Mouse (Mus musculus) colon, adult 2 months (tissue): ENCODE data around the gene Rilp. TPM values are rescaled to one million over a fixed set of nuclear protein-coding genes. Genes with fewer than 3 reads are reported as not detected.

Experiments
- polyA plus RNA-seq: library from polyadenylated mRNA; depleted of rRNA; stranded (reverse); fragments of >200 nt; gene quantifications from 2 replicates; pipeline ENCODE4 v1.2.3, GENCODE M21; 2012; rRNA removed

Gene Rilp
- 12.3 and 13.1 TPM in 2 replicates for polyA plus RNA-seq

DNA sequence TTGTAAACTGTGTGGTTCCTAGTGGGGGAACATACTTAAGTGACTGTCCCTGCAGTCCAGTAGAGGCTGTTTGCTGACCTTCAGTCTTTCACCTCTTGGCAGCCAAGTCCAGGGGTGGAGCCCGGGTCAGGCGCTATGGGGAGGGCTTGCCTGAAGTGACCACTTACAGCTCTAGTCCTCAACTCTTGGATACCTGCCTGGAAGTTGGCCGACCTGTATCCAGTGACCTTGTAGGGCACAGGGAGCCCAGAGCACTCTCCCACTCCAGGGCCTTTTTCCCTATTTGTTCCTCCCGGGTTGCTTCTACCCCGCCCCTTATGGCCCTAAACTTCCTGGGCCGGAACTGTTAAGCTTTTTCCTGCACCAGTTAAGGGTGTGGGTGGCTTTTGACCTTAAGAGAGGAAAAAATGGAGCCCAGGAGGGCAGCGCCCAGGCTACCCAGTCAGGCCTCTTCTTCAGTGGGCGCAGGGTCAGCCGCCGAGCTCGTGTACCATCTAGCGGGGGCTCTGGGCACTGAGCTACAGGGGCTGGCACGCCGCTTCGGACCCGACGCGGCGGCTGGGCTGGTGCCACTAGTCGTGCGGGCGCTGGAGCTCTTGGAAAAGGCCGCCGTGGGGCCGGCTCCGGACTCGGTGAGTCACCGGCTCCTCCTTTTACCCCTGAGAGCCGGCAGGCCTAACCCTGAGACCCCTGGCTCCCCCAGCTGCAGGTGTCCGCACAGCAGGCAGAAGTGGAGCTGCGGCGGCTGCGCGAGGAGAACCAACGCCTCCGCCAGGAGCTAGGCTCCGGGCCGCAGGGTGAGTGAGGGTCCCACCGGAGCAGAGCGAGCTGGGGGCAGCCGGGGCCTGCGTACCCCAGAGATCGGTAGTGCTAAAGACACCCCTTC is at the start of gene Rilp:
Rilp (plus strand) TSS at position 354 of the 886 bp plus-strand sequence.

DNA sequence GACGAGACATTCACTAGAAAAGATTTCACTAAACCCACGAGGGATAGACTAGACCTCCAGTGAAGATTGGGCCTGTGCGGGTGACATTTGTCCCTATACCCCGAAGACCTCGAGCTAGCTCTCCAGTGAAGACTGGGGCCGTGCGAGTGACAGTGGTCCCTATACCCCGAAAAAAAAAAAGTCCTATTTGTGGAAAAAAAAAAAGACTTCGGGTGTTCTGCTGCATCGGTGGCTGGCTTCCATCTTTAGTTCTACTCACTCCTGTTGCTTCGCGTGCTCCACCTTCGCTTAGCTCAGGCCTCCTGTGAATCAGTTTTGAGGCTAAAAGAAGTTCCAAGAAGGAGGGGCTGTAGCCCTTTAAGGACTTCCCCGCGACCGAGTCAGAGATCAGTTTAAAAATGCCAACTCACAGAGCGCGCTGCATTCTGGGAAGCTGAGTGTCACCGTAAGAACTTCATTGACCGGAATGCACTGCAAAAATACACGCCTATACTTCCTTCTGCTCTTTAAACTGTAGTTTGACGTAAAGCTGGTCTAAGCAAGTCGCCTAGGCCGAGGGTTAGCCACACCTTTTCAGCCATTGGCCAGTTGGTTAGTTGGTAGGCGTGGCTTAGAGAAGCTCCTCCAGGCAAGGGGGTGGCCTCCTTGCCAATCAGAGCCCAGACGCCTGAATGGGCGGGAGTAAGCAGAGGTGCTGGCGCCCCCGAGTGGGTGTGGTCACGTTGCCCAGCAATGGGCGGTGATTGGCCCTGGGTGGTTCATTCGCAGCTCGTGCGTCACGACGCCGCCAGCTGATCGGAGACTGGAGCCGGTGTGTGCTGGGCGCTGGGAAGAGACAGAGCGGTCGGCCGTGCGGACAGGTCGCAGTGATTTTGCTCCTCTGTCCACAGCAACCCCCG is 48.8 kb upstream of the Rilp start, which contains the start of gene Tlcd2:
Tlcd2 (plus strand) TSS at position 872 of the 899 bp plus-strand sequence.

DNA sequence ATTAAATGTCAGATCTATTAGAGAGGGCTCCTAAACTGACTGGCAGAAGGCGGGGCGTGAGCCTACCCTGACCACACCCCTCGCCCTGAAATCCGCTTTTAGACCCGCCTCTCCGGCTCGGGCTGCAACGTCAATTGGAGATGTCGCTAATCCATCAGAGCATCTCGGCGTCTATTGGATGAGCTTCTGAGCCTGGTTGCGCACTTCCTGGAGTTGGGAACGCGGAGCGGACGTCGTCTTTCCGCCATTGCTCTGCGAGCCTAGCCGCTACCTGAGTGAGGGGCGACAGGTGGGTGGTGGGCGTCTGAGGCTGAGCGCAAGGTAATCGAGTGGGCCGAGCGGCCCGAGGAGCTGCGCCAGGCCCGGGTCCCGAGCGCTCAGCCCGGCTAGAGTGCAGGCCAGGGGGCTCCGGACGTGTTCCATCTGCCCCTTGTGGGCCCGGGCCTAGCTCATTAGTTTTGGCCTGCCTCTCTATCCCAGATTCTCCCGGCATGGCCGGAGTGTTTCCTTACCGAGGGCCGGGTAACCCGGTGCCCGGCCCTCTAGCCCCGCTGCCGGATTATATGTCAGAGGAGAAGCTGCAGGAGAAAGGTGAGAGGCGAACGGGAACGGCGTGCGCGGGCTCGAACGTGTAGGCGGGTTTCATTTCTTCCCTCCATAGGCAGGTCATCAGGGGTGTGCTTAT is 23.2 kb upstream of the Rilp start, which contains the start of gene Prpf8:
Prpf8 (plus strand) TSS at position 216 of the 685 bp plus-strand sequence.

DNA sequence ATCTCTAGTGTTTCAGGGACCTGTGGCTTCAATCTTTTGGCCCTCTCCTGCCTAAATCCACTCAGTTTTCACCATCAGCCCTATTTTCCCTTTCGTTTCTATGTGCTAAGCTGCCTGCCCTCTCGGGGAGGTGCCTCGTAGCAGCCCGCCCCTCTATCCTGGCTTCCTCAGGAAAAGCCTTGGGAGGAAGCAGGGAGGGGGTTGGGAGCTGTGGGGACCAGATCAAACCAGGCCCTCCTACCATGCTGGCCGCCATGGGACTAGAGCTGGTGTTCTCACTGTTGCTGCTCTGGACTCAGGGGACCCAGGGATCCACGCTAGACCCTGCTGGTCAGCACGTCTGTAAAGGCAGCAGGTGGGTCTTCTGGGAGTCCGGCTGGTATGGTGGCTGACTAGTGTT is 3.4 kb downstream of the Rilp start, which contains the start of gene Scarf1:
Scarf1 (plus strand) TSS at position 205 of the 400 bp plus-strand sequence.

DNA sequence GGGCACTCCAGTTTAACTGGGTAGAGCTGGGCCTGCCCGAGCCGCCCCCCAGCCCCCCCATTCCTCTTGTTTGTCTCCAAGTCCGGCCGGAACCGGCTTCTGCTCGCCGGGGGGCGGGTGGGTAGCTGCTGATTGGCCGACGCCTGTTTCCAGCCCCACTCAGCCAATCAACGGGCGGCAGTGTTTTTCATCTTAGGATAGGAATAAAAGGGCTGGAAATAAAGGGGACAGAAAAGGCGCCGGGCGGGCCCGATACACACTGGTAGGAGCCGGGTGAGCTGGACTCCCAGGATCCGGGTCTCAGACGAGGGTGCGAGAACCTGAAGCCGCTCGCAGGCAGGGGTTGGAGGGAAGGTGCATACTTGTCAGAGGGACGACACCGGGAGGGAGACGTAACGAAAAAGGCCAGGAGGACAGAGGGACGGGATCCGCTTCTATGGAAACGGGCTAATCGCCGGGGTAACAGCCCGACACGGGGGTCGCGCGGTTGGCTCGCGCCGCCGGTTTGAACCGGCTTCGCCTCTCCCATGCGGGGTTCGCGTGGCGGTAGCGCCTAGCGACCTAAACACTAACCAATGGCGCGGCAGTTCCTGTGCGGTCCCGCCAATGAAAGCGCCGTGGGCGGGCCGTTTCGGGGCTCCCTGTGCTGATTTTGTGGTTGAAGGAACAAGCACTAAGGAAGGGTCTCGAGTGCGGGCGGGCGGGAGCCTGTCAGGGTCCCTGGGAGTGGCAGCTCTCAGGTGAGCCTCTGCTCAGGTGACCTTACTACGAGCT is 21.8 kb downstream of the Rilp start, which contains the start of gene Slc43a2:
Slc43a2 (plus strand) TSS at position 226 of the 774 bp plus-strand sequence.

Other genes with a start within 250 kb of the Rilp start
- 9.9 and 14.4 TPM in 2 replicates for gene Rpa1, start 161.8 kb upstream of the Rilp start, polyA plus RNA-seq
- 2.6 and 4.5 TPM in 2 replicates for gene Smyd4, start 161.7 kb upstream of the Rilp start, polyA plus RNA-seq
- gene Serpinf1, start 87.4 kb upstream of the Rilp start, polyA plus RNA-seq: 27.8 and 32.3 TPM in 2 replicates
- 0.88 and 1.9 TPM in 2 replicates for gene Serpinf2, start 70.5 kb upstream of the Rilp start, polyA plus RNA-seq
- 20.5 and 24.9 TPM in 2 replicates for gene Wdr81, start 55.4 kb upstream of the Rilp start, polyA plus RNA-seq
- gene Tlcd2, start 48.4 kb upstream of the Rilp start, polyA plus RNA-seq: 14.5 and 19.6 TPM in 2 replicates
- 48.5 and 53.9 TPM in 2 replicates for gene Prpf8, start 23.3 kb upstream of the Rilp start, polyA plus RNA-seq
- 14.3 and 15.1 TPM in 2 replicates for gene Scarf1, start 3.4 kb downstream of the Rilp start, polyA plus RNA-seq
- gene Slc43a2, start 21.6 kb downstream of the Rilp start, polyA plus RNA-seq: 18.6 and 19.8 TPM in 2 replicates
- 55.8 and 70.1 TPM in 2 replicates for gene Pitpna, start 78.0 kb downstream of the Rilp start, polyA plus RNA-seq
- 38.6 and 40.4 TPM in 2 replicates for gene Inpp5k, start 120.9 kb downstream of the Rilp start, polyA plus RNA-seq
- 73.3 and 74.1 TPM in 2 replicates for gene Myo1c, start 140.4 kb downstream of the Rilp start, polyA plus RNA-seq
- gene Crk, start 169.2 kb downstream of the Rilp start, polyA plus RNA-seq: 198 and 236 TPM in 2 replicates
- gene Ywhae, start 222.8 kb downstream of the Rilp start, polyA plus RNA-seq: 74.0 and 89.2 TPM in 2 replicates